17 mouse cellular contexts compared by ENCODE assay signal in the genomic region with DNA sequence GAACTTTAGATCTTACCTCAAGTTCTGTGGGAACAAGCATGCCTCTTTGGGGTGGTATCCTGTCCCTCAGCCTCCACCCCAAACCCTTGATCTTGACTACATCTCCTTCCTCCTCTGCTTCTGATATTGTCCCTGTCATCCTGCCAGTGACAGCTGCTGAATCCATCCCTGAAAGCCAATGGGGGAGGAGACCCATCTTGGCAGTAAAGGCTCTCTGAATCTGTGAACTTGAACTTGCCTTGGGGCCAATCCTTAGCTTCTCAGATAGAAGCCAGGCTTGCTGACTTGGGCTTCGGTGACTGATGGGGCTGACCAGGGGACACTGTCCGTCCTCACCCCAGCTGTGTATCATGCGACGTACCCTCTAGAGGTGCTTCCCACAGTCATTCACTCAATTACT.
DNase-seq lines count a peak whose midpoint lies in the region.
"Had no signal": no experiment of that assay in that cellular context is flagged by ENCODE, and none has a peak within 500 bp of the region (broad histone marks: within the 10 kb centered on the region; RNA-seq: fewer than 3 reads in every experiment).

No protein-coding gene starts in this region.

- peak; percentile 57 to 58 for DNase-seq in cerebellum, postnatal 10 days
- DNase-seq in cerebellum, postnatal 4 days (ENCODE audit: low spot score in 2 of 2): no peak
- peak; percentile 13 for DNase-seq in gastrocnemius, adult 18-20 months (ENCODE audit: low spot score)
- DNase-seq in gastrocnemius, postnatal 36 days: no peak
- peak; percentile 17 for DNase-seq in left cerebral cortex, postnatal 4 days
- no peak for DNase-seq in left cerebral cortex, adult 18-20 months (ENCODE audit: low spot score in 2 of 2)
- peak; percentile 30 for DNase-seq in skeletal muscle tissue, adult 2 months (ENCODE audit: low read depth, low spot score)
- no peak for DNase-seq in urinary bladder, postnatal 4 days (ENCODE audit: low spot score in 2 of 2)
- DNase-seq: adrenal gland, adult 8-10 months; adrenal gland, postnatal 14 days; adrenal gland, postnatal 36 days; B cell, adult 2 months; cerebellum, adult 11-12 months; cerebellum, adult 2 months; cerebellum, adult 9-10 months; cerebellum, postnatal 36 days; forebrain, postnatal 0 days had no signal

- intact Hi-C loops in gastrocnemius, postnatal 36 days (cut with DNase I): no loop called here
- intact Hi-C loops in left cerebral cortex, postnatal 4 days (cut with DNase I): no loop called here

Comparison
In these comparisons a context has a peak if more than half of its experiments do, and no peak if none do; other contexts are left out.
1. DNase-seq: peak in cerebellum, postnatal 10 days (2 of 2), gastrocnemius, adult 18-20 months (single experiment), left cerebral cortex, postnatal 4 days (single experiment) and skeletal muscle tissue, adult 2 months (single experiment); none in cerebellum, postnatal 4 days (0 of 2), gastrocnemius, postnatal 36 days (0 of 2), left cerebral cortex, adult 18-20 months (0 of 2) and urinary bladder, postnatal 4 days (0 of 2).